Mouse (Mus musculus): ENCODE data around the gene Tmx1. TPM values are rescaled to one million over a fixed set of nuclear protein-coding genes. Genes with fewer than 3 reads are reported as not detected.
A peak's percentile ranks its signal among the peaks of the same experiment; 100 is the strongest.

Tmx1 gene
- polyA plus RNA-seq, 1 experiment from 2014 or later, result 84.9 TPM

DNA sequence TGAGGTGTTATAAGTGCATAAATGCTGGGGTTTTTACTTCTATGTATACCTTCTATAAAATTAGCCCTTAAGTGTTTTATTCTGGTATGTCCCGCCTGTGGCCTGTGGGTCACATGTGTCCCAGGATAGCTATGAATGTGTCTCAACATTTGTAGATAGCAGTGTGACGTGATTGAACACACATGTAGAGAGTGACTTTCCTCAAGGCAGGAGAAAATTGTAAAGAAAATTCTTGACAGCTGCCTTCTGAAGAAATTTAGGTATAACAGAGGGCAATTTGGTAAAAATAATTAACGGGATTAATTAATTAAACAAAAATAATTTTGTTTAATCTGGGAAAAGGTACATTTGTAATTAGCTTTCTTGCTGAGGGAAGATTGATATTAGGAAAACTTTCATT, 22.4 kb downstream of the Tmx1 start:
- Histone ChIP-seq H3K4me2 (ENCODE audit: low read depth, severe bottlenecking) (no peak overlapping the region), H3K27me3 (ENCODE audit: control insufficient read depth, insufficient read depth, low read length) (no peaks in the 10 kb centered on the region), H3K4me1 (ENCODE audit: control insufficient read depth, insufficient read depth, low read length) (no peaks in the 10 kb centered on the region), H3K36me3 (ENCODE audit: control insufficient read depth, insufficient read depth, low read length) (no peaks in the 10 kb centered on the region), H3K9me3 (ENCODE audit: control insufficient read depth, low read length) (no peaks in the 10 kb centered on the region), H3K27ac (replicated peaks; ENCODE audit: low read depth, low read length) (no peak overlapping the region), H3K4me3 (ENCODE audit: low read depth, low read length) (no peak overlapping the region), H3K9ac (ENCODE audit: low read length) (no peak overlapping the region)
- ATAC-seq (ENCODE audit: insufficient number of reproducible peaks, low FRiP score, low TSS enrichment, low read depth) (no peak), DNase-seq (ENCODE audit: low spot score) (no peak)
- 80% methylated on average over 3 of the region's 3 CpGs for WGBS

DNA sequence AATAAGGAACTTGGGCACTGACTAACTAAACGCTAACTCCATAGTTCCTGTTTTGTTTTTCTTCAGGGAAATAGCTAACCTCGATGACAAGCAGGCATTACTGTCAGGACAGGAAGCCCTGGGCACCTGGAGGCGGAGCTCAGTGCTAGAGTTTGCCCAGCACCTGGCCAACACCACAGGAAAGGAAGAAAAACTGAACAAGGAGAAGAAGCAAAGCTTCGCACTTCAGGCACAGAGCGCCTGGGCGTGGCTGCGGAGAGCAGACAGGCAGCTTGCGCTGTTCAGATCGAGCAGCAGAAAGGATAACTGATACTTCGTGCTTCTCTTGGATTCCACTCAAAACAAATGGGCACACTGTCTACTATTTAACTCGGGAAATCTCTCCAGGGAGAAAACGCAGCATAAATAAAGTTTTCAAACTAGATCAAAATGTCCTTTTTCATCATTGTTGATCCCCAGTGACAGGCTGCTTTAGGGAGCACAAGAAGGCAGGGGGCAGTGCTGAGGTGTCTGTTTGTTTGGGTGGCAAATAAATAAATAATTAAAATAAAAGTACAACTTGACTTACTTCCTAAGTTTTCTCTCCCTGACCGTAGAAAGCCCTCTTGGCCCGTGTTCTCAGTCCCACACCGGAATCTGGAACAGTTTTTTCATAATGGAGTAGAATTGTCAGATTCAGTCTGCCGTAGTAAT, 24.1 kb downstream of the Tmx1 start:
- ATAC-seq (ENCODE audit: insufficient number of reproducible peaks, low FRiP score, low TSS enrichment, low read depth) (no peak), DNase-seq (ENCODE audit: low spot score) (peak; percentile 19)
- H3K9ac ChIP-seq (ENCODE audit: low read length), result no peak overlapping the region
- no peak overlapping the region for H3K4me3 ChIP-seq (ENCODE audit: low read depth, low read length)
- no peak overlapping the region for H3K4me2 ChIP-seq (ENCODE audit: low read depth, severe bottlenecking)
- no peaks in the 10 kb centered on the region for H3K9me3 ChIP-seq (ENCODE audit: control insufficient read depth, low read length)
- no peaks in the 10 kb centered on the region for H3K4me1 ChIP-seq (ENCODE audit: control insufficient read depth, insufficient read depth, low read length)
- H3K36me3 ChIP-seq (ENCODE audit: control insufficient read depth, insufficient read depth, low read length), result no peaks in the 10 kb centered on the region
- no peak overlapping the region for H3K27ac ChIP-seq (replicated peaks; ENCODE audit: low read depth, low read length)
- H3K27me3 ChIP-seq (ENCODE audit: control insufficient read depth, insufficient read depth, low read length), result no peaks in the 10 kb centered on the region
- WGBS, result 80% methylated on average over 16 of the region's 16 CpGs

DNA sequence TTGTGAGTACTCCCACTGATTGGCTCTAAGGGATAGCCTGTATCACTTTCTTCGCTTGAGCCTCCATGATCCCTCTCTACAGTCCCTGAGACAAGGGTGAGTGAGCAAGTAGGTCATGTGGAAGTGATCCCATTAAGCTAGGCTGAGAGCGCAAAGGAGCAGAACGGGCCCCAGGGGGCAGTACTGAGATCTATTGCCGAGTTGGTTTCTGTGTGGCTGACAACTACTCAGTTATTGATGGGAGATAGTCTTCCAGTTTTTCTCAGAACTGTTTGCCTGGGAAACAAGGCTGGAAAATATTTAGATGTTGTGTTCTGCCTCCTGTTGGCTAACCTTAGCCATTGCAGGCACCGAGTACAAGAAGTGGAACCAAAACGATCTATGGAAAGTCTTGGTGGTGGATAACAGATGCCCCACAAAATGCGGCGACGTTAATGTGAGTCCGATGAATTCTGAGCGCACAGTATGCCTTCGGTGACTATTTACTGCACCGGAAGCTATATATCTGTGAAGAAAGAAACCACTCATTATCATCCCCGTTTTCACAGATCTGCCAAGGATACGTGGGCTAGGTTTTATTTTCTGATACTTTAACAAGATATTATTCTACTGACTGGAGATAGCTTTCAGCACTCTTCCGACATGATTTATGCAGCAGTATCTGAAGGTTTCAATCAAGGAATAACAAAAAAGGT, 24.8 kb downstream of the Tmx1 start:
- WGBS, result 81% methylated on average over 16 of the region's 16 CpGs
- Histone ChIP-seq H3K4me1 (ENCODE audit: control insufficient read depth, insufficient read depth, low read length) (no peaks in the 10 kb centered on the region), H3K27ac (replicated peaks; ENCODE audit: low read depth, low read length) (no peak overlapping the region), H3K4me3 (ENCODE audit: low read depth, low read length) (no peak overlapping the region), H3K36me3 (ENCODE audit: control insufficient read depth, insufficient read depth, low read length) (no peaks in the 10 kb centered on the region), H3K27me3 (ENCODE audit: control insufficient read depth, insufficient read depth, low read length) (no peaks in the 10 kb centered on the region), H3K9ac (ENCODE audit: low read length) (no peak overlapping the region), H3K4me2 (ENCODE audit: low read depth, severe bottlenecking) (no peak overlapping the region), H3K9me3 (ENCODE audit: control insufficient read depth, low read length) (no peaks in the 10 kb centered on the region)
- ATAC-seq (ENCODE audit: insufficient number of reproducible peaks, low FRiP score, low TSS enrichment, low read depth), result no peak
- peak; percentile 48 for DNase-seq (ENCODE audit: low spot score)

DNA sequence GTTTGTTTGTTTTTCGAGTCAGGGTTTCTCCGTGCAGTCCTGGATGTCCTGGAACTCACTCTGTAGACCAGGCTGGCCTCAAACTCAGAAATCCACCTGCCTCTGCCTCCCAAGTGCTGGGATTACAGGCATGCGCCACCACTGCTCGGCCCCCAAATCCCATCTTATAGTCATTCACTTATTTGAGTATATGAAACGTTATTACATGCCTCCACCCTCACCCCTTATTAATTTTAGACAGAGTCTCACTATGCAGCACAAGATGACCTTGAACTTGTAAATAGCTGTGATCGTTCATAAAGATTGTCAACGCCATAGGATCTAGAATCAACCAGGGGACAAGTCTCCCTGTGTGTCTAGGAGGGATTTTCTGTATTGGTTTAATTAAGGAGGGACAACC, 33.1 kb downstream of the Tmx1 start:
- WGBS, result 93% methylated on average over 7 of the region's 7 CpGs
- H3K27ac ChIP-seq (replicated peaks; ENCODE audit: low read depth, low read length), result no peak overlapping the region
- no peaks in the 10 kb centered on the region for H3K9me3 ChIP-seq (ENCODE audit: control insufficient read depth, low read length)

DNA sequence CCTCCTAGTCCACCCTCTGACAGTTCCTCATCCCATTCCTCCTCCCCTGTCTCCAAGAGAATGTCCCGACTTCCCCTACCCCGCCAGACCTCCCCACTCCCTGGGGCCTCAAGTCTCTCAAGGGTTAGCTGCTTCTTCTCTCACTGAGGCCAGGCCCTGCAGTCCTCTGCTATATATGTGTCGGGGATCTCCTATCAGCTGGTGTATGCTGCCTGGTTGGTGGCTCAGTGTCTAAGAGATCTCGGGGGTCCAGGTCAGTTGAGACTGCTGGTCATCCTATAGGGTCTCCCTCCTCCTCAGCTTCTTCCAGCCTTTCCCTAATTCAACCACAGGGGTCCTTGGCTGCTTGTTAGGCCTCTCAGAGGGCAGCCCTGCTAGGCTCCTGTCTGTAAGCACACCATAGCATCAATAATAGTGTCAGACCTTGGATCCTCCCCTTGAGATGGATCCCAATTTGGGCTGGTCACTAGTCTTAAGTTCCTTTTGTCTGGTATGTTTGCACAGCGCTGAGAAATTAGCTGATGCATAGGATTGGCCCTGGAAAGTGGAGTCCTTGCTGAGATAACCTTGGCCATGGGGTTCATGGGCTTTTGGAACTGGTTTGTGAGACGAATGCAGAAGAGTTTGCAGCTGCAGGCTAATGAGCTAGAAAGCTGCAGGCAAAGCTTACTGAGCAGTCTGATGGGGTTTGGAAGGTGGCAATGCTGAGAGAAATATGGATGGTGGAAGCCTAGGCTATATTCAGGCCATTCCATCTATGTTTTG, 34.0 kb downstream of the Tmx1 start:
- Histone ChIP-seq H3K27me3 (ENCODE audit: control insufficient read depth, insufficient read depth, low read length) (no peaks in the 10 kb centered on the region), H3K4me1 (ENCODE audit: control insufficient read depth, insufficient read depth, low read length) (no peaks in the 10 kb centered on the region), H3K4me3 (ENCODE audit: low read depth, low read length) (no peak overlapping the region), H3K9ac (ENCODE audit: low read length) (no peak overlapping the region), H3K4me2 (ENCODE audit: low read depth, severe bottlenecking) (no peak overlapping the region), H3K27ac (replicated peaks; ENCODE audit: low read depth, low read length) (no peak overlapping the region), H3K9me3 (ENCODE audit: control insufficient read depth, low read length) (no peaks in the 10 kb centered on the region), H3K36me3 (ENCODE audit: control insufficient read depth, insufficient read depth, low read length) (no peaks in the 10 kb centered on the region)
- DNase-seq (ENCODE audit: low spot score) (no peak), ATAC-seq (ENCODE audit: insufficient number of reproducible peaks, low FRiP score, low TSS enrichment, low read depth) (no peak)
- 84% methylated on average over 6 of the region's 6 CpGs for WGBS

More for the DNA sequence above, 33.1 kb downstream of the Tmx1 start:
- Histone ChIP-seq H3K4me3 (ENCODE audit: low read depth, low read length) (no peak overlapping the region), H3K36me3 (ENCODE audit: control insufficient read depth, insufficient read depth, low read length) (no peaks in the 10 kb centered on the region), H3K4me2 (ENCODE audit: low read depth, severe bottlenecking) (no peak overlapping the region), H3K9ac (ENCODE audit: low read length) (no peak overlapping the region), H3K27me3 (ENCODE audit: control insufficient read depth, insufficient read depth, low read length) (no peaks in the 10 kb centered on the region), H3K4me1 (ENCODE audit: control insufficient read depth, insufficient read depth, low read length) (no peaks in the 10 kb centered on the region)
- no peak for DNase-seq (ENCODE audit: low spot score)
- ATAC-seq (ENCODE audit: insufficient number of reproducible peaks, low FRiP score, low TSS enrichment, low read depth), result no peak

DNA sequence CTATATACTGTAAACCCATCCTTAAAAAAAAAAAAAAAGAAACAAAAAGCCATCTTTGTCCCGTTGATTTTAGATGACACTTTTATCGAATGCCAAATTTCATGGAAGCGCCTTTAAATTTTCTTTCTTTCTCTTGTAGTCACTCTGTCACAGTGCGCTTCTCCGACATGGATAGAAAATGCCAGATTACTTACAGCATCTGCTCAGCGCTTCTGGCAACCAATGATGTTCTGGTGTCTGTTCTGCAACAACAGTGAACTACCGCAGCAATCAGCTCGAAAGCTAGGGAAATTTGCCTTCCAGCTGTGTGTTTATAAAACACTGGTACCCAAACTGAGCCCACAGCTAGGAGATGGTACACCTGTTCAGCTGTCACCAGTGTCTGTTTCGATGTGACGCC, 39.5 kb downstream of the Tmx1 start:
- no peaks in the 10 kb centered on the region for H3K36me3 ChIP-seq (ENCODE audit: control insufficient read depth, insufficient read depth, low read length)
- no peaks in the 10 kb centered on the region for H3K9me3 ChIP-seq (ENCODE audit: control insufficient read depth, low read length)
- no peak overlapping the region for H3K27ac ChIP-seq (replicated peaks; ENCODE audit: low read depth, low read length)
- H3K4me2 ChIP-seq (ENCODE audit: low read depth, severe bottlenecking), result no peak overlapping the region
- no peaks in the 10 kb centered on the region for H3K27me3 ChIP-seq (ENCODE audit: control insufficient read depth, insufficient read depth, low read length)
- no peak overlapping the region for H3K4me3 ChIP-seq (ENCODE audit: low read depth, low read length)
- 96% methylated on average over 10 of the region's 10 CpGs for WGBS
- DNase-seq (ENCODE audit: low spot score) (no peak), ATAC-seq (ENCODE audit: insufficient number of reproducible peaks, low FRiP score, low TSS enrichment, low read depth) (no peak)
- 0 out of 2 replicates have a peak, but pooled peaks cover 3% of the 10 kb centered on the region for H3K4me1 ChIP-seq (ENCODE audit: control insufficient read depth, insufficient read depth, low read length)
- no peak overlapping the region for H3K9ac ChIP-seq (ENCODE audit: low read length)

DNA sequence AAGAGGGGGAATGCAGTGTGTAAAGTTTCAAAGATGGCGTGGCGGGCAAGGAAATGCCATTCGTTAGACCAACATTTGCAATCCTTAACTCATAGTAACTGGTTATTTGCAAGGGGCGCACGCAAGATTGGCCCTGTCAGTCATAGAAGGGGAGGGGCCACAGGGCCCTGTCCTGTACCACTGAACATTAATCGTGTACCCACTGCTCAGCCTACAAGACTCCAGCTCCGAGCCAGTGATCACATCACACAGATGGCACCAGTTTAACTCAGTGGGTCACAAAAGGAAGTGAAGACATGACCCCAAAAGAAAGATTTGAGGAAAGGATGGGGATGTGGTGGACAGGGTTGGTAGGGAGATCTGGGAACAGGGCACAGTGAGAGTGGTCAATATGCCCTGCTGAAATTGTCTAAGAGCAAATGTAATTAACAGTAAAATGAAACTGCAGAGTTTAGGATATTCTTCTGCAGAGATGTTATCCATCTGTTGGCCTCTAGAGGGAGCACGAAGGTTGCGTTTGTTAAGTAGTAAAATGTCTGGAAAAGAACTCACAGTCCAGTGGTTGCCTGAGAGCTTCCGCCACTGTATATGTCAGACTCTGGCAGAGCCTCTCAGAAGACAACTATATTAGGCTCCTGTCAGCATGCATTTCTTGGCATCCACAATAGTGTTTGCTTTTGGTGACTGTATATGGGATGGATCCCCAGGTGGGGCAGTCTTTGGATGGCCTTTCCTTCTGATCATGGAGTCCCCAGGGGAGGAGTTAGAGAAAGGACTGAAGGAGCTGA, 41.8 kb downstream of the Tmx1 start:
- no peak overlapping the region for H3K27ac ChIP-seq (replicated peaks; ENCODE audit: low read depth, low read length)
- H3K4me3 ChIP-seq (ENCODE audit: low read depth, low read length), result no peak overlapping the region
- DNase-seq (ENCODE audit: low spot score) (peak; percentile 63), ATAC-seq (ENCODE audit: insufficient number of reproducible peaks, low FRiP score, low TSS enrichment, low read depth) (0 out of 2 replicates have a peak, but pooled peaks have one; percentile 54)
- no peak overlapping the region for H3K9ac ChIP-seq (ENCODE audit: low read length)
- no peaks in the 10 kb centered on the region for H3K36me3 ChIP-seq (ENCODE audit: control insufficient read depth, insufficient read depth, low read length)
- 0 out of 2 replicates have a peak, but pooled peaks cover 6% of the 10 kb centered on the region for H3K4me1 ChIP-seq (ENCODE audit: control insufficient read depth, insufficient read depth, low read length)
- H3K4me2 ChIP-seq (ENCODE audit: low read depth, severe bottlenecking), result no peak overlapping the region
- 59% methylated on average over 10 of the region's 10 CpGs for WGBS
- H3K9me3 ChIP-seq (ENCODE audit: control insufficient read depth, low read length), result no peaks in the 10 kb centered on the region
- H3K27me3 ChIP-seq (ENCODE audit: control insufficient read depth, insufficient read depth, low read length), result no peaks in the 10 kb centered on the region

Data from limb, embryonic 11.5 days (tissue).